In the genomic region with DNA sequence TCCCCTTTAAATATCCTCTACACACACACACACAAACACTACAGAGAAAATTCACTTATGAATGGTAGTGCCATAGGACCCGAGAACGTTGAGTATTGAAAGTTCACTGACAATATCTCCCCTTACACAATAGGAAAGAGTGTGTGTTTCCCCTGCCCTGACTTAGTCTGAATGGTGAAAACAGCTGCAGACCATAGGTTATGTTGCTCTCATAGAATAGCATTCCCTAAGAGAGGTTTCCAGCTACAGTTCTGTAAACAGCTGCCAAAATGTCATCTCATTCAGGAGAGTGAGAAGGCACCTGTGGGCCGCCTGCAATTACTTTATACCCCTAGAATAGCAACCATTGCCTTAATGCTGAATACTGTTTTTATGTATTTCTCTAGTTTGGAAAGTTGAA, we compare ENCODE assay signal across 31 mouse cellular contexts. TPM values are rescaled to one million over a fixed set of nuclear protein-coding genes. Genes with fewer than 3 reads are reported as not detected.
"Had no signal": no experiment of that assay in that cellular context is flagged by ENCODE, and none has a peak within 500 bp of the region (broad histone marks: within the 10 kb centered on the region; RNA-seq: fewer than 3 reads in every experiment).

No protein-coding gene starts in this region.

- H3K4me3 ChIP-seq: left cerebral cortex, adult 2 months; limb, embryonic 12.5 days; limb, embryonic 13.5 days; limb, embryonic 15.5 days; liver, embryonic 12.5 days; liver, embryonic 13.5 days; liver, embryonic 15.5 days; lung, embryonic 15.5 days; megakaryocyte, embryonic 14.5 days; midbrain, embryonic 10.5 days; midbrain, embryonic 12.5 days; midbrain, embryonic 13.5 days; myocyte; neural tube, embryonic 12.5 days had no signal

- ATAC-seq: liver, embryonic 12.5 days; liver, postnatal 0 days; lung, postnatal 0 days; midbrain, embryonic 13.5 days; midbrain, embryonic 16.5 days had no signal

- H3K9ac ChIP-seq: limb, embryonic 12.5 days; limb, embryonic 13.5 days; limb, embryonic 15.5 days; liver, embryonic 12.5 days; liver, embryonic 13.5 days; liver, embryonic 14.5 days; liver, embryonic 15.5 days; liver, postnatal 0 days; lung, embryonic 14.5 days; lung, embryonic 15.5 days; midbrain, embryonic 12.5 days; midbrain, embryonic 13.5 days; neural tube, embryonic 12.5 days had no signal

- H3K36me3 ChIP-seq: liver, embryonic 12.5 days; liver, embryonic 13.5 days; liver, embryonic 15.5 days; midbrain, embryonic 10.5 days; midbrain, embryonic 13.5 days; neural tube, embryonic 12.5 days had no signal

- H3K27ac ChIP-seq: left cerebral cortex, adult 2 months; limb, embryonic 12.5 days; limb, embryonic 13.5 days; limb, embryonic 15.5 days; liver, embryonic 12.5 days; liver, embryonic 13.5 days; liver, embryonic 14.5 days; liver, embryonic 15.5 days; lung, embryonic 15.5 days; macrophage; midbrain, embryonic 12.5 days; midbrain, embryonic 13.5 days; neural tube, embryonic 12.5 days had no signal

- H3K4me1 ChIP-seq: limb, embryonic 12.5 days; limb, embryonic 15.5 days; liver, embryonic 12.5 days; liver, embryonic 13.5 days; liver, embryonic 15.5 days; lung, embryonic 15.5 days; midbrain, embryonic 12.5 days; midbrain, embryonic 13.5 days; neural tube, embryonic 12.5 days had no signal

- H3K4me2 ChIP-seq: limb, embryonic 12.5 days; limb, embryonic 13.5 days; limb, embryonic 15.5 days; liver, embryonic 11.5 days; liver, embryonic 12.5 days; liver, embryonic 13.5 days; liver, embryonic 15.5 days; lung, embryonic 14.5 days; lung, embryonic 15.5 days; midbrain, embryonic 11.5 days; midbrain, embryonic 12.5 days; midbrain, embryonic 13.5 days; neural tube, embryonic 12.5 days had no signal

- DNase-seq: left cerebral cortex, postnatal 4 days; liver; liver, embryonic 13.5 days; liver, postnatal 0 days; lung, adult 18-20 months; lung, adult 2 months; lung, embryonic 14.5 days; lung, postnatal 10 days; lung, postnatal 14 days; lung, postnatal 36 days; lung, postnatal 4 days had no signal

- H3K9me3 ChIP-seq: limb, embryonic 13.5 days; limb, embryonic 15.5 days; liver, embryonic 12.5 days; liver, embryonic 13.5 days; liver, embryonic 15.5 days; lung, embryonic 15.5 days; midbrain, embryonic 10.5 days; midbrain, embryonic 12.5 days; midbrain, embryonic 13.5 days; neural tube, embryonic 12.5 days had no signal

- H3K27me3 ChIP-seq: limb, embryonic 12.5 days; limb, embryonic 13.5 days; limb, embryonic 15.5 days; liver, embryonic 12.5 days; liver, embryonic 13.5 days; liver, embryonic 15.5 days; lung, embryonic 15.5 days; megakaryocyte, embryonic 14.5 days; midbrain, embryonic 12.5 days; midbrain, embryonic 13.5 days; neural tube, embryonic 12.5 days had no signal

RNA-seq across cellular contexts. Expression of gene Ccn6, which starts 57.2 kb away (rescaled TPM):
- polyA plus RNA-seq: liver, embryonic 12.5 days; liver, embryonic 15.5 days; liver, embryonic 16.5 days; liver, postnatal 0 days; lung, postnatal 0 days; macrophage; myocyte had no signal
